Mouse (Mus musculus): ENCODE measurements at regions not wholly inside any gene's neighbourhood (a gene's known extent, or its start where the extent isn't known, plus 50 kb on each side); places are given as distances from the start of the nearest gene placed in this dataset.
A peak's percentile ranks its signal among the peaks of the same experiment; 100 is the strongest.
"Not testable (repeated sequence)": the region's sequence is repeated elsewhere in the genome, so short reads cannot be mapped to it uniquely, and the experiment has no call there.

- no peak for DNase-seq (ENCODE audit: extremely low spot score in 1 of 2, low spot score in 2 of 2)
- intact Hi-C loops (cut with DNase I), result no loop called here
Measured at GRCm38 (mm10) chr9:13105426-13105825, 140.2 kb downstream of the Jrkl start.

- no peak for DNase-seq (ENCODE audit: extremely low spot score in 1 of 2, low spot score in 2 of 2)
- intact Hi-C loops (cut with DNase I), result no loop called here
Measured at GRCm38 (mm10) chr9:13083669-13084068, 162.0 kb downstream of the Jrkl start.

DNA sequence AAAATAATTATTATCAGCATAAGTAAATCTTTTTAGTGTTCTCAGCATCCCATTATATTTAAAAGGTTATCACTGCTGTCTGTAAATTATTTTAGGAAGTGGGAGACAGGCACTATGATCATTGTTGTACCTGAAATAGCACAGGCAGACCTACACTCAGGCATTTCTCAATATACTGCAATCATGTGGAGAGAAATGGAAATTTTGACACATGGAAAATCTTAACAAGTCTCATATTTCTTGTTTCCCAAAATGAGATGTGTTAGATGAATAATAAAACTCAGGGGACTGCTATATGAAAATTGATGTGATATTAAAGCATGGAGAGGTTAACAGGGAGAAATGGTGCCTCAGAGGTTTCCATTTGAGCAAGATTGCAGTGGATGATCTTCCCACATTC is 196.6 kb downstream of the Jrkl start:
- intact Hi-C loops (cut with DNase I), result no loop called here
- no peak for DNase-seq (ENCODE audit: extremely low spot score in 1 of 2, low spot score in 2 of 2)

GRCm38 (mm10) chr9:13019025-13019424 is 226.6 kb downstream of the Jrkl start:
- intact Hi-C loops (cut with DNase I), result no loop called here
- no peak for DNase-seq (ENCODE audit: extremely low spot score in 1 of 2, low spot score in 2 of 2)

DNA sequence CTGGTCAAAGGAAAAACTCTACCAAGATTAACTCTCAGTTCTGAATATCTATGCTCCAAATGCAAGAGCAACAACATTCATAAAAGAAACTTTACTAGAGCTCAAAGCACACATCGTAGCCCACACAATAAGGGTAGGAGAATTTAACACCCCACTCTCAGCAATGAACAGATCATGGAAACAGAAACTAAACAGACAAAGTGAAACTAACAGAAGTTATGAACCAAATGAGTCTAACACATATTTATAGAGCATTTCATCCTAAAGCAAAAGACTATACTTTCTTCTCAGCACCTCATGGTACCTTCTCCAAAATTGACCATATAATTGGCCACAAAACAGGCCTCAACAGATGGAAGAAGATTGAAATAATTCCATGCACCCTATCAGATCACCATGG is 262.4 kb downstream of the Jrkl start:
- intact Hi-C loops (cut with DNase I); DNase-seq (ENCODE audit: extremely low spot score in 1 of 2, low spot score in 2 of 2): not testable (repeated sequence)

- intact Hi-C loops (cut with DNase I), result no loop called here
- no peak for DNase-seq (ENCODE audit: extremely low spot score in 1 of 2, low spot score in 2 of 2)
Measured at GRCm38 (mm10) chr9:12973022-12973421, 272.6 kb downstream of the Jrkl start.

- DNase-seq (ENCODE audit: extremely low spot score in 1 of 2, low spot score in 2 of 2), result no peak
- intact Hi-C loops (cut with DNase I), result no loop called here
Measured at GRCm38 (mm10) chr9:12960337-12960736, 285.3 kb downstream of the Jrkl start.

- intact Hi-C loops (cut with DNase I), result no loop called here
- DNase-seq (ENCODE audit: extremely low spot score in 1 of 2, low spot score in 2 of 2), result no peak
Measured at GRCm38 (mm10) chr9:12946088-12946487, 299.5 kb downstream of the Jrkl start.

DNA sequence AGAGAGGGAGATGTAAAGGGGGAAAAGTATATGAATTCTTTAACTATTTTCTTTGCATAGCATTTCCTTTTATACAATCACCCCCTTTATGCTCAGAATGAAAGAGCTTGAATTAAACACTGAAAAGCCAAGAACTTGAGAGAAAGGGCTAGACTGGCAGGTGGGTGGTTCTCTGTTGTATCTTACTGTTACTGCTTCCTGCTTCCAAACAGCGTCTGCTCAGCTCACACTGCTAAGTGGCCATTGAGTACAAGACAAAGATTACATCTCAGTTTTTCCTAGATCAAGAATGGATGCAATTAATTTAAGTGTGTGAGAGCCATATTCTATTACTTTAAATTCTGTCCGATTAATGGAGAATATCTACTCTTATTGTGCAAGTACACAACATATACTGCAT is 300.2 kb downstream of the Jrkl start:
- intact Hi-C loops (cut with DNase I), result no loop called here

GRCm38 (mm10) chr9:12945037-12945436 is 300.6 kb downstream of the Jrkl start:
- DNase-seq (ENCODE audit: extremely low spot score in 1 of 2, low spot score in 2 of 2), result no peak

More for the DNA sequence above, 300.2 kb downstream of the Jrkl start:
- DNase-seq (ENCODE audit: extremely low spot score in 1 of 2, low spot score in 2 of 2), result no peak

DNA sequence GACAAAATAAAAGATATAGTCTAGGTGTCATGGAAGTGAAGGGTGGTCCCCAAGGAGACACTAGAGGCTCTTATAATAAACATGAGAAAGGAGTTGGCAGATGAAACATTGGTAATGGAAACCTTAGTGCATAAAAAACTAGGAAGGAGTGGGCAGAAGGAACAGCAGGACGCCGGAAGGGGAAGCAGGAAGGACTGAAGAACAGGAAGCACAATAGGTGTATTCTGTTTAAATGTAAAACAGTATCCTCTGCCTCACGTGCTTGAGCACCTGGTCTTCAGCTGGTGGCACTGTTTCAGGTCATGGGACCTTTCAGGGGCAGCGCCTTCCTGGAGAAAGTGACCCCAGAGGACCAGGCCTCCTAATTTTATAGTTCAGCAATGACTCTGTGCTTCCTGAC is 310.6 kb downstream of the Jrkl start:
- intact Hi-C loops (cut with DNase I), result no loop called here
- no peak for DNase-seq (ENCODE audit: extremely low spot score in 1 of 2, low spot score in 2 of 2)

More at GRCm38 (mm10) chr9:12945037-12945436, 300.6 kb downstream of the Jrkl start:
- intact Hi-C loops (cut with DNase I), result no loop called here

GRCm38 (mm10) chr9:12925549-12926186 is 320.0 kb downstream of the Jrkl start:
- DNase-seq (ENCODE audit: extremely low spot score in 1 of 2, low spot score in 2 of 2), result no peak
- intact Hi-C loops (cut with DNase I), result no loop called here

GRCm38 (mm10) chr9:12900726-12901125 is 344.9 kb downstream of the Jrkl start:
- intact Hi-C loops (cut with DNase I), result no loop called here
- no peak for DNase-seq (ENCODE audit: extremely low spot score in 1 of 2, low spot score in 2 of 2)

GRCm38 (mm10) chr9:12879753-12880490 is 365.7 kb downstream of the Jrkl start:
- no peak for DNase-seq (ENCODE audit: extremely low spot score in 1 of 2, low spot score in 2 of 2)
- intact Hi-C loops (cut with DNase I), result loop anchor here (10.0 kb wide), 1 partner anchor 315 kb away; no protein-coding TSS in a partner anchor

DNA sequence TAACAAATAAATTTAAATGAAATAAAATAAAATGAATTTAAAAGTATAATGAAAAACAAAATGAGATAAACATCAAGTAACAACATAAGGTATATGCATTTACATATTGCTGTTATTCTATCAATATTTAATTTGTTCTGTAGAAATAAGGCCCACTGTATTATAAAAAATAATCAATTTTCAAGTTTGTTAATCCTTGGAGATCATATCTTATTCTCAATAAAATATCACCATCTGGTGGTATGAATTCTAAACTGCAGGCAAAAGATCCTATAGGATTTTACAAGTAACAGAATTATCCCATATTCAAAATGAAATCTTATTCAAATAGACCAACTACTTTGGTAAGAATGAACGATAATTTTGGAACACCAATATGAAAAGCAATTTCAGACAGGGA is 369.1 kb downstream of the Jrkl start:
- intact Hi-C loops (cut with DNase I), result loop anchor here (2.0 to 10.0 kb wide), 2 partner anchors 318 to 1968 kb away; no protein-coding TSS in a partner anchor
- peak in 1 of 2 experiments; percentile 29 for DNase-seq (ENCODE audit: extremely low spot score in 1 of 2, low spot score in 2 of 2)

- no peak for DNase-seq (ENCODE audit: extremely low spot score in 1 of 2, low spot score in 2 of 2)
- intact Hi-C loops (cut with DNase I), result loop anchor here (10.0 kb wide), 1 partner anchor 324 kb away; no protein-coding TSS in a partner anchor
Measured at GRCm38 (mm10) chr9:12870941-12871340, 374.7 kb downstream of the Jrkl start.
